Mouse (Mus musculus) ovary, postnatal 14 days (tissue): ENCODE data around the gene Zfp982.
"Not testable (repeated sequence)": the region's sequence is repeated elsewhere in the genome, so short reads cannot be mapped to it uniquely, and the experiment has no call there.

Source experiments
- DNase-seq: peaks from one replicate; pipeline ENCODE4 v3.0.0; 2022; ENCODE audit warnings: low spot score

Gene Zfp982

GRCm38 (mm10) chr4:147492117-147492516, at the start of gene Zfp982:
Zfp982 (plus strand) TSS chr4:147492417.
- not testable (repeated sequence) for DNase-seq

GRCm38 (mm10) chr4:147442649-147443553, 49.3 kb upstream of the Zfp982 start:
- peak; percentile 45 for DNase-seq

DNA sequence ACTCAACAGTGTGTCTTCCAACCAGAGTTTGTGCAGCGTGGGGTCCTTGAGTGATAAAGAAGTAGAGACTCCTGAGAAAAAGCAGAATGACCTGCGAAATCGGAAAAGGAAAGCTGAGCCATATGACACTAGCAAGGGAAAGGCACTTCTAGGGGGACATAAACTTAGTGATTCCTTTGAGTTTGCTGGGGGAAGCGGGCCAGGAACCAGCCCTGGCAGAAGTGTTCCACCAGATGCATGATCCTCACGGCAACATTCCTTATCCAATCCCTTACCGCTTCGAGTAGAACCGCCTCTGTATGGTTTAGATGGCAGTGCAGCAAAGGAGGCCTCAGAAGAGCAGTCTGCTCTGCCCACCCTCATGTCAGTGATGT, 48.7 kb upstream of the Zfp982 start:
- peak; percentile 47 for DNase-seq

DNA sequence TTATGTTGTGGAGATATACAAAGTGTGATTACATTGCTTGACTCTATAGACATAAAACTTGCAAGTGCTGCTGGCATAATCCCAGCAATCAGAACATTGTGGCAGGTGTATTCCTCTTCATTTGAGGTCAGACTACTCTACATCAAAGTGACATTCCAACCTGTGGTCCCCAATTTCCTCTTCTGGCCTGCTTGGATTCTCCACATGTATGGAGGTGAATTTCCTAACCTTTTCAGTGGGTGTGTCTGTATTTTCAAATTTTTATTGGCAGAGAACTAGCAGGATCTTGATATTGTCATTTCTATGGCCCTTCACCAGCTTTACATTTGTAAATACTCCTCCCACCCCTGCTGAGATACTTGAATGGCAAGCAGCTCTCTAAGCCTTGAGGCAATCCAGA, 46.8 kb upstream of the Zfp982 start:
- DNase-seq, result not testable (repeated sequence)

- DNase-seq, result no peak
Measured at GRCm38 (mm10) chr4:147448358-147448757, 43.9 kb upstream of the Zfp982 start.

GRCm38 (mm10) chr4:147449099-147449581, 43.1 kb upstream of the Zfp982 start:
- DNase-seq, result no peak

DNA sequence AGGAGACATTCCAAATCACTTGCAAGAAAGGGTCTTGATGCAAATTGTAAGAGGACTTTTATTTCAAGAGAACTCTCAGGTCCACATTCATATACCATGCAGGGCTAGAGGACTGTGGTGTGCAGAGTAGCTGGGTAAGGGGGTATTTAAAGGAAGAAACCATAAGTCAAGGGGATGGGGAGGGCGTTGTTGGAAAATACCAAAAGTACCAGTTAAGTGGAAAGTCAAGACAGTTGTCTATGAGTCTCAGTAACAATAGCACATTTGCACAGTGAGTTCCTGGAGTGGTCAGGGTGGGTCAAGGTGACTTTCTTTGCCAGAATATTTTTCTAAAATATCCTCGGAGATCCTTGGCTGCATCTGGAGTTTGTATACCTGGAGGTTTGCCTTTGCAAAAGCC, 42.2 kb upstream of the Zfp982 start:
- DNase-seq, result not testable (repeated sequence)

GRCm38 (mm10) chr4:147467207-147467606, 25.0 kb upstream of the Zfp982 start:
- not testable (repeated sequence) for DNase-seq

GRCm38 (mm10) chr4:147498772-147499613, 6.8 kb downstream of the Zfp982 start:
- DNase-seq, result not testable (repeated sequence)

- DNase-seq, result no peak
Measured at GRCm38 (mm10) chr4:147509174-147509573, 17.0 kb downstream of the Zfp982 start.

DNA sequence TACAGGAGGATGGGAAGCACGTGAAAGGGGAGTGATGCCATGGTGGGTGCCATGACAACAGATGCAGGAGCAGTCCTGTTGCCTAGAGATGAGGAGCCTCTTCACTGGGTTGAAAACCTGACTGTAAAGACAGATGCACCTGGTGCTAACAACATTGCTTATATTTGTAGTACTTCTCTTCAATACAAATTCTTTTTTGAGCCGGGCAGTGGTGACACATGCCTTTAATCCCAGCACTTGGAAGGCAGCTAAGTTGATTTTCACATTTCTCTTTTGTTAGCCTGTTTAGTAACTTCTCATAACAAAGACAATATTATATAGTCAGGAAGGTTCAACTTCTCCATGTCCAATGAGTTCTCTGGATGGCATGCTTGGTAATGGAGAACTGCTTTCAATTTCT, 26.8 kb downstream of the Zfp982 start:
- DNase-seq, result no peak

GRCm38 (mm10) chr4:147520100-147520499, 27.9 kb downstream of the Zfp982 start:
- DNase-seq, result no peak

- DNase-seq, result no peak
Measured at GRCm38 (mm10) chr4:147525125-147525524, 32.9 kb downstream of the Zfp982 start.

DNA sequence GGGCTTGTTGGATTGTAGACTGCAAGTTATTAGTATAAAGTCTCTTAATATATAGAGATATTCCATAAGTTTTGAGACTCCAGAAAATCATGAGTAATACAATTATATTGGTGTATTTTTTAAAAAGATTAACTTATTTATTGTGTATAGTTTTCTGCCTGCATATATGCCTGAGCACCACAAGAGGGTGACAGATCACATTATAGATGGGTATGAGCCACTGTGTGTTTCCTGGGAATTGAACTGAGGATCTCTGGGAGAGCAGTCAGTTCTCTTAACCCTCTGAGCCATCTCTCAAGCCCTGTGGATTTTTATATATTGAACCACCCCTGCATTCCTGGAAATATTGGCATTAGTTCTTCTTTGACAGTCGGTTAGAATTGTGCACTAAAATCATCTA, 38.1 kb downstream of the Zfp982 start:
- no peak for DNase-seq

- DNase-seq, result not testable (repeated sequence)
Measured at GRCm38 (mm10) chr4:147535916-147536315, 43.7 kb downstream of the Zfp982 start.

- no peak for DNase-seq
Measured at GRCm38 (mm10) chr4:147537702-147538101, 45.5 kb downstream of the Zfp982 start.

DNA sequence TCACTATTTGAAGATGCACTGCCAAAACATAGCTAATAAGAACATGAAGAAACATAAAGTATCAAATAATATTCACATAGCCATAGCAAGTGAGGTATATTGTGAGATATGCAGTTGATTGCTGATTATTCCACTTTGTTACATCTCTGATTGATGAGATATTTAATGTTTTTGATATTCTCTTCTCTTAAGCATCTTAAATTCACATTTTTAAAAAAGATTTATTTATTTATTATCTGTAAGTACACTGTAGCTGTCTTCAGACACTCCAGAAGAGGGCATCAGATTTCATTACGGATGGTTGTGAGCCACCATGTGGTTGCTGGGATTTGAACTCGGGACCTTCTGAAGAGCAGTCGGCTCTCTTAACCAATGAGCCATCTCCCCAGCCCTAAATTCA, 47.7 kb downstream of the Zfp982 start, which contains the start of gene Gm16503:
Gene Gm16503, plus strand, starts transcription at position 301 of the 400 bp plus-strand sequence.
- not testable (repeated sequence) for DNase-seq

DNA sequence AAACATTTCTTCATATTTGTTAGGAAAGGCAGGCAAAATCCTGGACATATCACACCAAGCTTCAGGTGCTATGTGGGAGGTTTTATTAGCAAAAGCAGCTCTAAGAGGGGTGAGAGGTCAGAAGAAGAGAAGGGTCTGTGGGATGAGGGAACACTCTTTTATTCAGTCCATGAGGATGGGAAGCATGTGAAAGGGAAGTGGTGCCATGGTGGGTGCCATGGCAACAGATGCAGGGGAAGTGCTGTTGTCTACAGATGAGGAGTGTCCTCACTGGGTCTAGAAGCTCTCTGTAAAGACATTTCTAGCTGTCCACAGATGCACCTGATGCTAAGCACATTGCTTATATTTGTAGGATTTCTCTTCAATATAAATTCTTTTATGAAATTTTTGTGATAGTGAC, 48.9 kb downstream of the Zfp982 start:
- no peak for DNase-seq

DNA sequence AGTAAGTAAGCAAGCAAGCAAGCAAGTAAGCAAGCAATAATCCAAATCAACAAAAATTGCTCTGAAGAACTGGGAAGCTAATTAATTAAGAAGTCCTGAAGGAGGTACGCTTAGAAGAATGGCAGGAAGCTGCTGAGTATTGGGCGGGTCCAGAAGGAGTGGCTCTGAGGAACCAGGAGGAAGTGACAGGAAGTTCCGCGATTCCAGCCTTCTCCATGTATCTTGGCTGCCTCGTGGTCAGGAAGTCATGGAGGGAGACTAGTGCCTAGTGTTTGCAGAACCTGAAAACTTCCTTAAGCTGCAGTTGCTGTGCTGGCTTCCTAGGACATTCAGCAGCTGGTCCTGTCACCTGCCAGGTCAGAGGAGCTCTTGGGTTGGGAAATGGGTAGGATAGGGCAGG, 60.9 kb downstream of the Zfp982 start, which contains the start of gene Zfp985:
Gene Zfp985, plus strand, starts transcription at position 207 of the 400 bp plus-strand sequence.
- DNase-seq, result not testable (repeated sequence)

DNA sequence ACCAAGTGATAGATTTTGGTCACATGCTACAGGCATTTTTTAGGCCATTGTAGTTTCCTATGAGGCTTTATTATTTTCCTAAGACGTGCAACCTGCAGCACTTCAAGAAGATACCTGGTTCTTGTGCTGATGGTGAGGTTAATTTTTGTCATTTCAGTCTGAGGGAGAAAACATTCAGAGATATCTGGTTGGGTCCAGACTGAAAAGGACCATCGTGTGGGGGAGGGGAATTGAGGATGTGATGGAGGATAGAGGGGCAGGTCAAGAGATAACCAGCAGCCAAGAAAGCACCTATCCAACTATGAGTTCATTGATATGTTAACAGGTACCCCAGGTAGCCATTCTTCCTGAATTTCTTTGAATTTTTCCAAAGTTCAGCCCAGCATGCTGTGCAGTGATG, 62.1 kb downstream of the Zfp982 start:
- DNase-seq, result not testable (repeated sequence)

DNA sequence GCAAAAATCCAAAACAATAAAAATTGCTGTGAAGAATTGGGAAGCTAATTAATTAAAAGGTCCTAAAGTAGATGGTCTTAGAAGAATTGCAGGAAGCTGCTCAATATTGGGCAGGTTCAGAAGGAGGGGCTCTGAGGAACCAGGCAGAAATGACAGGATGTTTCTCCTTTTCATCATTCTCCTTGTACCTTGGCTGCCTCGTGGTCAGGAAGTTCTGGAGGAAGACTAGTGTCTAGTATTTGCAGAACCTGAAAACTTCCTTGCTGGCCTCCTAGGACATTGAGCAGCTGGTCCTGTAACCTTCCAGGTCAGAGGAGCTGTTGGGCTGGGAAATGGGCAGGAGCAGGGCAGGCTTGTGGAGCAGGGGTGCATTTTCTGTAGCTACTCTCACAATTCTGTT, 64.7 kb downstream of the Zfp982 start:
- not testable (repeated sequence) for DNase-seq

DNA sequence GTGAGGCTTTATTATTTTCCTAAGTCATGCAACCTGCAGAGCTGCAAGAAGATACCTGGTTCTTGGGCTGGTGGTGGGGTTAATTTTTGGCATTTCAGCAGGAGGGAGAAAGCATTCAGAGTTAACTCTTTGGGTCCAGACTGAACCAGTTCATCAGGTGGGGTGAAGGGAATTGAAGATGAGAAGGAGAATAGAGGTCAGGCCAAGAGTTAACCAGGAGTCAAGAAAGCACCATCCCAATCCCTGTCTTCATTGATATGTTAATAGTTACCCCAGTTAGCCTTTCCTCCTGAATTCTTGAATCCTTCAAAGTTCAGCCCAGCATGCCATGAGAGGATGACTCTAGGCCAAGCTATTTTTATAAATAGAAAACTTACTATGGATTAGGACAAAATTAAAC, 65.8 kb downstream of the Zfp982 start:
- DNase-seq, result not testable (repeated sequence)
